Mouse (Mus musculus) liver, postnatal 0 days (tissue): ENCODE data around the gene Nipal4. TPM values are rescaled to one million over a fixed set of nuclear protein-coding genes. Genes with fewer than 3 reads are reported as not detected.

ENCODE experiments used
- ATAC-seq: fragments of 200-750 bp; cut with Nextera tagmentation; 2 replicates; pipeline ENCODE4 v1.8.0; 2017; ENCODE audit warnings: mild to moderate bottlenecking, moderate library complexity
- DNase-seq: peaks from one replicate; pipeline ENCODE4 v3.0.0-alpha.2; 2016
- H3K27ac ChIP-seq: fragments of 300-500 bp; sonication (generic); 2 replicates; pipeline ENCODE4 v1.5.1; 2014; ENCODE audit warnings: antibody characterized with exemption, moderate library complexity, mild to moderate bottlenecking, low read depth
- H3K27me3 ChIP-seq: fragments of 300-500 bp; sonication (generic); 2 replicates; pipeline ENCODE4 v1.6.1; 2014; ENCODE audit warnings: low read length, control low read depth, mixed read lengths; ENCODE audit not compliant: insufficient read depth
- H3K36me3 ChIP-seq: fragments of 300-500 bp; sonication (generic); replicated peaks from 2 replicates; pipeline ENCODE4 v1.6.1; 2014; ENCODE audit warnings: mild to moderate bottlenecking, control low read depth, low read length, moderate library complexity, mixed read lengths; ENCODE audit not compliant: insufficient read depth
- H3K4me1 ChIP-seq: fragments of 300-500 bp; sonication (generic); 2 replicates; pipeline ENCODE4 v1.6.1; 2014; ENCODE audit warnings: antibody characterized with exemption, mild to moderate bottlenecking, control low read depth; ENCODE audit not compliant: insufficient read depth
- H3K4me2 ChIP-seq: fragments of 300-500 bp; sonication (generic); 2 replicates; pipeline ENCODE4 v1.6.1; 2014; ENCODE audit warnings: low read depth, mild to moderate bottlenecking, low read length, moderate library complexity, mixed read lengths
- H3K4me3 ChIP-seq: fragments of 300-500 bp; sonication (generic); 2 replicates; pipeline ENCODE4 v1.5.1; 2014; ENCODE audit warnings: low read depth, low read length
- H3K9ac ChIP-seq: fragments of 300-500 bp; sonication (generic); replicated peaks from 2 replicates; pipeline ENCODE4 v1.6.1; 2014; ENCODE audit warnings: mild to moderate bottlenecking, moderate library complexity
- H3K9me3 ChIP-seq: fragments of 300-500 bp; sonication (generic); 2 replicates; pipeline ENCODE4 v1.6.1; 2016; ENCODE audit warnings: mild to moderate bottlenecking, control low read depth, low read length, mixed read lengths
- CTCF ChIP-seq: sonication (generic); IDR thresholded peaks from 2 replicates; pipeline ENCODE4 v1.5.1; 2016; ENCODE audit warnings: antibody characterized with exemption, low read depth
- EP300 ChIP-seq: IDR thresholded peaks from 2 replicates; pipeline ENCODE4 v1.6.1; 2016; ENCODE audit warnings: antibody characterized with exemption, low read depth, mild to moderate bottlenecking
- WGBS: fragments of 180-500 bp; shearing (Covaris S2); extraction: QIAGEN DNeasy Blood & Tissue Kit; methylation state at CpG from one replicate; pipeline ENCODE4 v1.1.7; 2014; ENCODE audit not compliant: insufficient replicate concordance; 5-methylcytosine and 5-hydroxymethylcytosine counted together
- polyA plus RNA-seq: library from polyadenylated mRNA; unstranded; fragments of >200 nt; fragmentation: Nextera tagmentation; extraction: Ambion mirVana; gene quantifications from 2 replicates; pipeline ENCODE4 v1.2.1, GENCODE M21; 2015

The Nipal4 gene
- polyA plus RNA-seq, 1 experiment from 2014 or later: not detected

GRCm38 (mm10) chr11:46126317-46126716, 40.0 kb downstream of the Nipal4 start:
- 80% methylated on average over 7 of the region's 7 CpGs for WGBS
- Histone ChIP-seq H3K4me1 (peaks cover 17% of the 10 kb centered on the region), H3K4me3 (no peak overlapping the region), H3K4me2 (no peak overlapping the region), H3K27ac (peak overlapping the region; percentile 76; the same call in 1 of the 2 replicates), H3K9ac (no peak overlapping the region), H3K9me3 (no peaks in the 10 kb centered on the region), H3K36me3 (peaks cover 3% of the 10 kb centered on the region; the same call in 1 of the 2 replicates), H3K27me3 (no peaks in the 10 kb centered on the region)
- ATAC-seq (no peak), DNase-seq (no peak)
- TF ChIP-seq EP300: no peak
- no peak for TF ChIP-seq CTCF

DNA sequence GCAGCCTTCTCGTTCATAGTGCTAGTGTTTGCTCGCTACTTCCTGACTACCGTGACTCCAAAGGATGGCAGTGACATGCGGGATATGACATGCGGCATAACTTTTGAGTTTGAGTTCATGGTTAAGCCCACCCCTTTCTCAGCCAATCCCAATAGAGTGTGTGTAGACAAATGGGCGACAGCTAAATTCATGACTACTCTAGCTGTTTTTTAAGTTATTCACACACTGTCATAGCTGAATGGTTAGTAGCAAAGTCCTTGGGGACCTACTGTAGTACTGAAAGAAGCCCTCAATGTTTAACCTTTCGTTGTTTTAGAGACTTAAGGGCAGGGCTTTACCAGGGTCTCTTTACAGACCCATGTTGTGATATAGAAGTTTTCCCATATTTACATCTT, 40.5 kb downstream of the Nipal4 start:
- no peak overlapping the region for H3K4me3 ChIP-seq
- H3K9ac ChIP-seq: no peak overlapping the region
- DNase-seq: no peak
- TF ChIP-seq CTCF (no peak), EP300 (no peak)
- peak overlapping the region; percentile 76; the same call in 1 of the 2 replicates for H3K27ac ChIP-seq
- no peak overlapping the region for H3K4me2 ChIP-seq
- H3K9me3 ChIP-seq: no peaks in the 10 kb centered on the region
- H3K36me3 ChIP-seq: peaks cover 3% of the 10 kb centered on the region; the same call in 1 of the 2 replicates
- H3K27me3 ChIP-seq: no peaks in the 10 kb centered on the region
- peaks cover 17% of the 10 kb centered on the region for H3K4me1 ChIP-seq
- 78% methylated on average over 7 of the region's 7 CpGs for WGBS
- ATAC-seq: no peak; the same call in 1 of the 2 replicates

DNA sequence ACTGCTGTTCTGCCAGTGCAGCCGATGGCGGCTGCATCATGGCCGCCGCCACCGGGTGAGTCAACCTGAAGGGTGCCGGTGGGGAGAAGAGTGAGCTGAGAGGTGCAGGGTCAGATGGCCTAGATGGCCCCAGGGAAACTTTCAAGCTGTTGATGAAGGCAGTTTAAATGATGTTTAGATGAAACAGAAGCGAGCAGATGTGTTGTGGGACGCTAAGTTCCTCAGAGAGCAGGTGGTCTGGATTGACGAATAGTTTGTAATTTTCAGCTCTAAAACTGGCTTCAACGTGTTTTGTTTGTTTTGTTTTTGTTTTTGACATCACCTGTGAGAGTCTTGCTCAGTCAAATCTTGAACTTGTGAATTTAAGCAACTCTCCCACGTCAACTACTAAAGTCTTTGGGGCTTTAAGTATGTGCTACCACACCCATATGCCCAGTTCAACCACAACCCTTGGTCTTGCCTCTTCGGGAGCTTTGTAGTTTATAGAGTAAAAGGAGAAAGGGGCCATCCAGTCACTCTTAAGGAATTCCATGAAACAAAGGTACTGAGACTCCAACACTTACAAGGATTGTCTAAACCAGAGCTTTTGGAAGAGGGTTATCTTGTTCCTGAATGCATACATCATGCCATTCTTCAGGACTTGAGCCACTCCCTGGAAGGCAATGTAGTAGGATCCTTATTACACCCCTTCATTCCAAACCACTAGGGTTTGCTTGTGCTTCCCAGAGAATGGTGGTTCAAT, 41.0 kb downstream of the Nipal4 start:
- no peak for DNase-seq
- Histone ChIP-seq H3K4me2 (no peak overlapping the region), H3K27me3 (no peaks in the 10 kb centered on the region), H3K9me3 (no peaks in the 10 kb centered on the region), H3K27ac (peak overlapping the region; percentile 60; the same call in 1 of the 2 replicates), H3K4me3 (no peak overlapping the region), H3K9ac (no peak overlapping the region), H3K36me3 (peaks cover under 1% of the 10 kb centered on the region; the same call in 1 of the 2 replicates), H3K4me1 (peaks cover 17% of the 10 kb centered on the region)
- TF ChIP-seq EP300: no peak
- no peak for TF ChIP-seq CTCF
- 83% methylated on average over 12 of the region's 12 CpGs for WGBS
- ATAC-seq: no peak

DNA sequence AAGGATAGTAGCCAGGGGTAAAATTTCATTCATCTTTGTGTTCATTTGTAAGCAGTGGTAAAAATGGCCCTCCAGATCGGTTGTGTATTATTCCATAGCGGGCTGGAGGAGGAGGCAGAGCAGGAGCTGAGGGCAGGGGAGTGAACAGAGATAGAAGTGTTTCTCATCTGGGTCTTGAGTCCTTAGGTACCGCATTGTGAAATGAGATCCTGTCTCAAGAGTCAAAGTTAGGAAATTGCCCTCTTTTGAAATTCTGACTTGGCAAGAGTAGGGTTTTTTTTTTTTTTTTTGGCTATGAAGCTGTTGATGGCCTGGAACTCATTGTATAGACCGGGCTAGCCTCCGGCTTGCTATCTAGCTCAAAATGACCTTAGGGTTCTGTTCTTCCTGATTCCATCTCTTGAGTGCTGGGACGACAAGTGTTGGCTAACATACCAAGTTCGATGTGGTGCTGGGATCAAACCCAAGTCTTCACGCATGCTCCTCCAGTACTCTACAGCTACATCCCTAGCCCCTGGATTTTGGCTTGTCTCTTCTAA, 42.9 kb downstream of the Nipal4 start:
- Histone ChIP-seq H3K4me3 (no peak overlapping the region), H3K36me3 (no peaks in the 10 kb centered on the region), H3K9me3 (no peaks in the 10 kb centered on the region), H3K27me3 (no peaks in the 10 kb centered on the region), H3K4me1 (peaks cover 13% of the 10 kb centered on the region), H3K27ac (peak overlapping the region; percentile 75), H3K4me2 (no peak overlapping the region), H3K9ac (no peak overlapping the region)
- 78% methylated on average over 8 of the region's 8 CpGs for WGBS
- no peak for TF ChIP-seq EP300
- DNase-seq: no peak
- ATAC-seq: no peak

DNA sequence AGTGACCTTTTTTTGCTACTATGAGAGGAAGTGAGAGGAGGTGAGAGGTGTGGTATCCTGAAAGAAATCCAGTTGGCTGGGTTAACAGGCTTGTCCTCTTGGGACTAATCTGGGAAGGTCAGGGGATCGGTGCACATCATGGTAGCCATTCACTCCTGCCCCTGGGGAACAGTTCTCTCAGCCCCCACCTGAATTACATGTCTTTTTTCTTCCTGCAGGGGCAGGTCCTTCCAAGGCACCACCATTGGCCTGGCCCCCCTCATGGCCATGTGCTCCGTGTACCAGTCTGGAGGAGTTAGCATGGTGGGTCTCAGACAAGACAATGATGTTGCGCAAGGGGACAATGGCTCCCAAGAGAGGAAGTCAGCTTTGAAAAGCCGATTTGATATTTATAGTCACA, 43.4 kb downstream of the Nipal4 start:
- no peak for TF ChIP-seq CTCF
- no peak for TF ChIP-seq EP300
- Histone ChIP-seq H3K4me2 (no peak overlapping the region), H3K4me3 (no peak overlapping the region), H3K4me1 (peaks cover 10% of the 10 kb centered on the region), H3K27me3 (no peaks in the 10 kb centered on the region), H3K36me3 (no peaks in the 10 kb centered on the region), H3K9me3 (no peaks in the 10 kb centered on the region), H3K9ac (no peak overlapping the region), H3K27ac (peak overlapping the region; percentile 75)
- 68% methylated on average over 4 of the region's 4 CpGs for WGBS
- ATAC-seq: no peak
- no peak for DNase-seq

DNA sequence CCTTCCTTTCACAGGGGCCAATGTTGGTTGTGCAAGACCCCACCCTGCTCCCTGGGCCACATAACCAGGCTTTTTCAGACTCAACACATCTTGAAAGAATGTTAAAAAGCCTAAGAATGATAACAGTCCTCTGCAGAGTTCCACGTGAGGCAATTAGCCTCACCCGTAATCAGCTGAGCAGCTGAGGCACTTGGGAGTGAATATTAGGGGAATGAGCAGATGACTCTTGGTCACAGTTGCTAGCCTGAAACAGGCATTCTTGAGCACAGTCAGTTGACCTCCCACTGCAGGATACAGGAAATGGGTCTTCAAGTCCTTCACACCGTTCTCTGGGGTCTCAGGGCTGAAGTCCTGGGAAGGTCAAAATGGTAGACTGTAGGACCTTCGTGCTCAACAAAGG, 44.6 kb downstream of the Nipal4 start:
- WGBS: 76% methylated on average over 4 of the region's 4 CpGs

More for the DNA sequence above, 44.6 kb downstream of the Nipal4 start:
- Histone ChIP-seq H3K27me3 (no peaks in the 10 kb centered on the region), H3K4me2 (no peak overlapping the region), H3K4me1 (peaks cover 10% of the 10 kb centered on the region), H3K9ac (no peak overlapping the region), H3K4me3 (no peak overlapping the region), H3K36me3 (no peaks in the 10 kb centered on the region), H3K9me3 (no peaks in the 10 kb centered on the region), H3K27ac (no peak overlapping the region)
- ATAC-seq: no peak
- no peak for TF ChIP-seq CTCF
- no peak for TF ChIP-seq EP300
- DNase-seq: no peak
